Mouse (Mus musculus): ENCODE measurements around the gene Pibf1. TPM values are rescaled to one million over a fixed set of nuclear protein-coding genes. Genes with fewer than 3 reads are reported as not detected.

The Pibf1 gene
- total and polyA plus RNA-seq, 3 experiments: 11.8 to 24.7 (median 13.9) TPM

DNA sequence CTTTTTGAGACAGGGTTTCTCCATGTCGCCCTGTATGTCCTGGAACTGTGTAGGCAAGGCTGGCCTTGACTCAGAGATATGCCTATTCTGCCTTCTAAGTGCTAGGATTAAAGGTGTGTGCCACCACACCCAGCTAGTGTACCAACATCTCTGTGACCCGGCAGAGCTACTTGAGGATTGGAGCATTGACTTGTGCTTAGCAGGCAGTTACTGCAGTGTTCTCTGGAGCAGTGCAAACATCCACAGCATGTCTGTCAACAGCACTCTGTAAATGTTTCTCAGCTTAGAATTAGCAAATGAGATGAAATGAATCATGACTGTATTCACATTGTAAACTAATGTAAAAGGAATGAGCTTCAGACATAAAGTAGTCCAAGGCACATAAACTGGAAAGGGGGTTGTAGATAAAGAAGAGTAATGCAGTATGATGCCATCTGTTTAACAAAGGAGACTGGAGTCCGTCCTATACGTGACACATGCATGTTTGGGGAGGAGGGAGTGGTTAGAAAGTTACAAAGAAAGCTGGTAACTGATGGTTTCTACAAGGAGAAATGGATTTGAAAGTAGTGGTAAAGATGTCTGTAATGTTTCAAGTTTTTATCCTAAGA is 75.0 kb downstream of the Pibf1 start:
- dilution Hi-C loops (cut with MboI; ENCODE audit: extremely low pct_ligation_motif_present, extremely low pct_unique_long_range_greater_than_20kb, low sequenced_read_pairs) (no loop called here), in situ Hi-C loops (cut with MboI; ENCODE audit: low pct_ligation_motif_present, low pct_unique_long_range_greater_than_20kb, low sequenced_read_pairs) (no loop called here)
- H3K4me1 ChIP-seq (ENCODE audit: control insufficient read depth in 1 of 2, insufficient read depth in 2 of 2): no peaks in the 10 kb centered on the region
- TF ChIP-seq MAFK (IDR thresholded peaks at IDR 0.05; ENCODE audit: insufficient replicate concordance, low read length) (no peak), KAT2A (IDR thresholded peaks at IDR 0.05; ENCODE audit: insufficient replicate concordance, low read length) (no peak), ZMIZ1 (IDR thresholded peaks at IDR 0.05; ENCODE audit: low read depth, low read length) (no peak), MAZ (IDR thresholded peaks at IDR 0.05; ENCODE audit: low read depth, low read length) (no peak), CHD1 (IDR thresholded peaks at IDR 0.05; ENCODE audit: low read depth, low read length) (no peak), NELFE (IDR thresholded peaks at IDR 0.05; ENCODE audit: low read depth, low read length) (no peak), RCOR1 (conservative IDR thresholded peaks at IDR 0.05; ENCODE audit: low read depth, low read length) (no peak), POLR2AphosphoS2 (IDR thresholded peaks at IDR 0.05; ENCODE audit: low read depth, low read length) (no peak), MAX (IDR thresholded peaks at IDR 0.05; ENCODE audit: low read length) (no peak), E2F4 (IDR thresholded peaks at IDR 0.05; ENCODE audit: insufficient replicate concordance, low read depth, low read length) (no peak), ZNF384 (IDR thresholded peaks at IDR 0.05; ENCODE audit: low read depth, low read length) (no peak), TBP (conservative IDR thresholded peaks at IDR 0.05; ENCODE audit: low read depth, low read length) (no peak), CHD2 (IDR thresholded peaks at IDR 0.05; ENCODE audit: low read length) (no peak), RAD21 (IDR thresholded peaks at IDR 0.05; ENCODE audit: low read depth, low read length) (no peak), JUN (IDR thresholded peaks at IDR 0.05; ENCODE audit: insufficient read depth, low read depth, low read length) (no peak), POLR2A (IDR thresholded peaks at IDR 0.05; ENCODE audit: low read depth, low read length) (no peak), ZKSCAN1 (IDR thresholded peaks at IDR 0.05; ENCODE audit: borderline replicate concordance, low read depth, low read length) (no peak)
- H3K79me2 ChIP-seq (replicated peaks; ENCODE audit: control insufficient read depth, extremely low read depth, insufficient read depth, poor library complexity, severe bottlenecking): no peaks in the 10 kb centered on the region
- H3K27me3 ChIP-seq (replicated peaks): no peaks in the 10 kb centered on the region
- H3K9me3 ChIP-seq (replicated peaks; ENCODE audit: low read length): no peaks in the 10 kb centered on the region
- H3K4me2 ChIP-seq (ENCODE audit: insufficient read depth, low read depth, poor library complexity, severe bottlenecking): no peak overlapping the region
- H3K9ac ChIP-seq (ENCODE audit: insufficient read depth, low read depth): no peak overlapping the region
- H3K36me3 ChIP-seq (replicated peaks in 1 of 2; ENCODE audit: control insufficient read depth in 1 of 2, insufficient read depth in 1 of 2, low read length in 1 of 2): peaks cover 13 to 53% of the 10 kb centered on the region in 2 experiments
- DNase-seq (ENCODE audit: extremely low read depth): no peak
- H3K27ac ChIP-seq (ENCODE audit: insufficient read depth, low read depth): no peak overlapping the region
- no peak overlapping the region for H3K4me3 ChIP-seq (replicated peaks in 1 of 3; ENCODE audit: low read depth in 2 of 3, low read length in 2 of 3, poor library complexity in 1 of 3)

DNA sequence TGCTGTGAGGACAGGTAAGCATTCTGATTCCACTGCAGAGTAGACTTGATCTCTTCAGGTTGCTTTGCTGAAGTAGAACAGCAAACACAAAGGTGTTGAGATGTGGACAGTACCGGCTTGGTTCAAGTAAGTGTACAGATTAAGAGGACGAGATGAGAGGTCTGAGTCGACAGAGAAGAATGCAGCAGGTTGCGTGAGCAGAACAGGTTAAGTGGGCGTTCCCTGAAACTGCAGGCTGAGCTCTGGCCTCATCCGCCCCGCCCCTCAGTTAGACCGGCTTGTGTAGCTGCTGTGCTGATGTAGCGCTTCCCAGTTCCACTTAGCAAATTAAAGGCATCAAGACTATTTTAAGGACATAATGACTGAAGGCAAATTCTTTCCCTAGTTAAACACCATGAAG is 77.3 kb downstream of the Pibf1 start:
- no peak overlapping the region for H3K9ac ChIP-seq (ENCODE audit: insufficient read depth, low read depth)
- dilution Hi-C loops (cut with MboI; ENCODE audit: extremely low pct_ligation_motif_present, extremely low pct_unique_long_range_greater_than_20kb, low sequenced_read_pairs) (no loop called here), in situ Hi-C loops (cut with MboI; ENCODE audit: low pct_ligation_motif_present, low pct_unique_long_range_greater_than_20kb, low sequenced_read_pairs) (no loop called here)
- no peaks in the 10 kb centered on the region for H3K79me2 ChIP-seq (replicated peaks; ENCODE audit: control insufficient read depth, extremely low read depth, insufficient read depth, poor library complexity, severe bottlenecking)
- no peaks in the 10 kb centered on the region for H3K4me1 ChIP-seq (ENCODE audit: control insufficient read depth in 1 of 2, insufficient read depth in 2 of 2)
- H3K4me2 ChIP-seq (ENCODE audit: insufficient read depth, low read depth, poor library complexity, severe bottlenecking): no peak overlapping the region
- H3K27ac ChIP-seq (ENCODE audit: insufficient read depth, low read depth): no peak overlapping the region
- no peak for TF ChIP-seq ZNF384 (IDR thresholded peaks at IDR 0.05; ENCODE audit: low read depth, low read length)
- no peak for TF ChIP-seq MYC (IDR thresholded peaks at IDR 0.05; ENCODE audit: low read depth, low read length)
- no peak for TF ChIP-seq RAD21 (IDR thresholded peaks at IDR 0.05; ENCODE audit: low read depth, low read length)
- H3K36me3 ChIP-seq (replicated peaks in 1 of 2; ENCODE audit: control insufficient read depth in 1 of 2, insufficient read depth in 1 of 2, low read length in 1 of 2): peaks cover 15 to 48% of the 10 kb centered on the region in 2 experiments
- no peak for DNase-seq (ENCODE audit: extremely low read depth)
- H3K27me3 ChIP-seq (replicated peaks): no peaks in the 10 kb centered on the region
- no peaks in the 10 kb centered on the region for H3K9me3 ChIP-seq (replicated peaks; ENCODE audit: low read length)
- H3K4me3 ChIP-seq (replicated peaks in 1 of 3; ENCODE audit: low read depth in 2 of 3, low read length in 2 of 3, poor library complexity in 1 of 3): no peak overlapping the region

Measured in CH12.LX (cell line).